Mouse (Mus musculus) heart, postnatal 0 days (tissue): ENCODE data around the gene Exoc3l.

Experiments used
- CTCF ChIP-seq: IDR thresholded peaks from 2 replicates; pipeline ENCODE4 v1.5.1; 2016; ENCODE audit warnings: antibody characterized with exemption, control low read depth, low read depth
- EP300 ChIP-seq: IDR thresholded peaks from 2 replicates; pipeline ENCODE4 v1.6.1; 2016; ENCODE audit warnings: antibody characterized with exemption, low read depth

DNA sequence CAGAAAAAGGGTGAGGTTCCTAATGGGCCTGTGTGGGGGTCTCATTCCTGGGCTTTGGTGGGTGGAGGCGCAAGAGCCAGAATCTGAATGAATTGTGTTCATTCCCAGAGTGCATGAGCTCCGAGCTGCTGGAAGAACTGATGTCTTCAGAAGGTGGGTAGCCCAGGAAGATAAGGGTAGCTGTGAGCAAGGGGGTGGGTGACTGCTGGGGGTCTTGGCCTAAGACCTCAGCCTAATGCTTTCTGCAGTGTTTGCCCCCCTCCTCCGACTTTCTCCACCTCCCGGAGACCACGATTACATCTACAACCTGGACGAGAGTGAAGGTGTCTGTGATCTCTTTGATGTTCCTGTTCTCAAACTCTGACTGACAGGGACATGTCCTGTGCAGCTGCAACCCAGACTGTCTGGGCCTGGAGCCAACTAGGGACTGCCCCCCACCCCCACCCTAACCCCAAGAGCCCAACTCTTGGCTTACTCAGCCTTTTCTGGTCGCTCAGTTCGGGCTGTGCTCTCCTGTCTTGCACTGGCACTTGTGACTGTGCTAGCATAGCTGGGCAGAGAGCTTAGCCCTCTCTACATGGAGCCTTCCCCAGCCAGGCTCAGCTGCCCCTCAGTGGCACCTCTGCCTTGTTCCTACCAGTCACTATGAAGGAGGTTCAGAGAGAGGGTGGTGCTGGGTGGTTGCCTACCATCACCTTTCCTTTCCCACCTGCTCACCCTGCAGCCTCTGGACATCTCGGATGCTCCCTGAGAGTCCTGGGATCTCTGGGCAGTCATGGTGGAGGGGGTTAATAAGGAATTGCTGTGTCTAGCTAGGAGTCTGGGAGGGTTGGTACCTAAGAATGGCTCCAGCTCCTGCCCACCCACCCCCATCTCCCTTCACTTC is 8.7 kb upstream of the Exoc3l start:
- TF ChIP-seq CTCF (no peak), EP300 (no peak)
